Mouse (Mus musculus): ENCODE results near the gene Mars2. TPM values are rescaled to one million over a fixed set of nuclear protein-coding genes. Genes with fewer than 3 reads are reported as not detected.

Gene Mars2
- total RNA-seq (2023; ENCODE audit: inconsistent age) = 10.8 to 11.5 TPM (median 11.3 TPM) in 4 replicates

GRCm38 (mm10) chr1:55236890-55237642 lies at the start of gene Mars2:
Gene Mars2 (plus strand): TSS chr1:55237177.

GRCm38 (mm10) chr1:55226011-55226857 lies 10.7 kb upstream of the Mars2 start, which contains the start of gene Rftn2:
Gene Rftn2 (minus strand): TSS chr1:55226782.

Other genes starting within 250 kb of the Mars2 start
- gene Sf3b1, start 209.7 kb upstream of the Mars2 start, total RNA-seq (2023; ENCODE audit: inconsistent age) = 442 to 464 TPM (median 452 TPM) in 4 replicates
- gene Coq10b, start 184.4 kb upstream of the Mars2 start, total RNA-seq (2023; ENCODE audit: inconsistent age) = 58.6 to 71.0 TPM (median 59.8 TPM) in 4 replicates
- gene Hspe1, start 149.0 kb upstream of the Mars2 start, total RNA-seq (2023; ENCODE audit: inconsistent age) = 106 to 146 TPM (median 136 TPM) in 4 replicates
- gene Hspd1, start 148.9 kb upstream of the Mars2 start, total RNA-seq (2023; ENCODE audit: inconsistent age) = 111 to 133 TPM (median 124 TPM) in 4 replicates
- gene Mob4, start 105.9 kb upstream of the Mars2 start, total RNA-seq (2023; ENCODE audit: inconsistent age) = 95.9 to 111 TPM (median 103 TPM) in 4 replicates
- 8.6 to 13.0 TPM (median 9.3 TPM) in 4 replicates for gene Rftn2, start 10.4 kb upstream of the Mars2 start, total RNA-seq (2023; ENCODE audit: inconsistent age)
- gene Boll, start 126.3 kb downstream of the Mars2 start, total RNA-seq (2023; ENCODE audit: inconsistent age) = 0.86 to 2.1 TPM (median 0.90 TPM) in 3 of 4 replicates, not detected in the other
- gene Plcl1, start 168.7 kb downstream of the Mars2 start, total RNA-seq (2023; ENCODE audit: inconsistent age) = 0.48 to 0.60 TPM (median 0.53 TPM) in 4 replicates

Measured in B cell, adult (primary cell).